Mouse (Mus musculus): Measurements from ENCODE around the gene Pak3.

DNA sequence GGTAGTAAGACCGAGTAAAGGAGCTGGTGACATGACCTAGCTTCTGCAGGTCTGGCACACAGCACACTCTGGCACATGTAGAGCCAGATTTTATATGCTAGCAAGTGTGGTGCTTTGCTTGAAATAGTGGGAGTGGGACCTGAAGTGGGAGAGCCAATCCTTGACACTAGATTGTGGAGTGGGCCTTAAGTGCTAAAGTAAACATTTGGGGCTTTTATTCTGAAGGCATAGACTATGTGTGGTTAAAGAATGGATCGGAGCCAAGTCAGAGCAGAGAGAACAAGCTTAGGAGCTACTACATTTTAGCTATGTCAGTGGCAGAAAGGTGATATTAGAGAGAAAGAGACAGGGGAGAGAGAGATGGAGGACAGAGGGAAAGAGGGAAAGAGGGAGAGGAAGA lies 61.5 kb downstream of the Pak3 start:
- TF ChIP-seq CTCF (IDR thresholded peaks at IDR 0.05; ENCODE audit: low read depth) (no peak), EP300 (optimal IDR thresholded peaks at IDR 0.05) (no peak)
